Mouse (Mus musculus): ENCODE data around the gene Hrc.

Gene Hrc

GRCm38 (mm10) chr7:45365742-45366651, 30.9 kb downstream of the Hrc start:
- DNase-seq (ENCODE audit: low read depth, low spot score): no peak

- DNase-seq (ENCODE audit: low read depth, low spot score): no peak
Measured at GRCm38 (mm10) chr7:45366652-45367019, 31.5 kb downstream of the Hrc start, which contains the start of gene Ppfia3. TSS of gene Ppfia3 (minus strand) at chr7:45367019.

DNA sequence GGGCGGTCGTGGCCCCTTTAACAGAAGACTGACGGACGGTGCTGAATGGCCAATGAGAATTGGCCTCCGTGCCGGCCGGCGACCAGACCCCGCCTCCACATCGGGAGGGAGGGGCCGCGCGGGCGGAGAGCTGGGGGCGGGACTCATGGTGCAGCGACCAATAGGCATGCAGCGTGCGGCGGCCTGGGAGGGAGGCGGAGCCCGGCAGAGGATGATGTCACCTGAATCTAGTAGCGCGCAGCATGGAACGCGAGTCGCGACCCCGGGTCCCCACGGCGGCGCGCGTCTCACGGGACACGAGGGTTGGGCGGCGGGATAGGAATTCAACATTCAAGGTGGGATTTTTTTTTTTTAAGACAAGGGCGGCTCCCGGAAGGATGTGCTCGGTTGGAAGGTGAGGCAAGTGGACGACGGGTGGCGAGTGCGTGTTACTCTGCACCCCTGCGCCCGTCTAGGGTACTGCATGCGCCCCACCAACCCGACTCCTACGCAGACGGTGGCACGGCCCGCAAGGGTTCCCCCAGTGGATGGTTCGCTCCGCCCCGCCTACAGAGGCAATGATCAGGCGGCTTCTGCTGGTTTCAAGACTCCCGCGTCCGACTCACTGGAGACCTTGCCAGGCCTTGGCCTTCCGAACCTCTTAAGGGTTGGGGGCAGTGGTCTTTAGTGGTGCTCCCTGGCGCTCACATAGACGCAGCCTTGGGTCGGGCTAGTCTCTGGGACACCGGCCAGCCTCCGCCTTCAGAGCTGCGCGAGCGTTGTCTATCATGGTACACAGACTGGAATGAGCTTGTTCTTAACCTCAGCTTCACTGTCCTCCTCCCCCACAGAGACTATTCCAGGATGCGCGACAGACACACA, 32.2 kb downstream of the Hrc start:
- peak; percentile 90 for DNase-seq (ENCODE audit: low read depth, low spot score)

DNA sequence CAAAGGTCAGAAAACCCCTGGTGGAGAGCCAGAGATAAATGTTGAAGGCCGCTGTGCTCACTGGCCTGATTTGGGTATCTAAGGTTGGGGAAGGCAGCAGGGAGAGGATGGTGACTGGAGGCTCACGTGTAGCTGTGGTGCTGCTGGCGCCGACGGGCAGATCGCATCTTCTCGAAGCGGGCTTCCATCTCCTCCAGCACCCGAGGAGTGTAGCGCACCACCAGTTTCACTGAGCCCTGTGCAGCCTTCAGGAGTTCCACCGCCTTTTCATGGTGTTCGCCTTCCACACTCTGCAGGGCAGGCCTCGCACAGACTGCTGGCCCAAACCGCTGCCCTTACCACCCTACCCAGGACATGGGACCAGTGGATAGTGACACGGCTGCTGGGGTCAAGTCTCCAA, 33.1 kb downstream of the Hrc start:
- no peak for DNase-seq (ENCODE audit: low read depth, low spot score)

DNA sequence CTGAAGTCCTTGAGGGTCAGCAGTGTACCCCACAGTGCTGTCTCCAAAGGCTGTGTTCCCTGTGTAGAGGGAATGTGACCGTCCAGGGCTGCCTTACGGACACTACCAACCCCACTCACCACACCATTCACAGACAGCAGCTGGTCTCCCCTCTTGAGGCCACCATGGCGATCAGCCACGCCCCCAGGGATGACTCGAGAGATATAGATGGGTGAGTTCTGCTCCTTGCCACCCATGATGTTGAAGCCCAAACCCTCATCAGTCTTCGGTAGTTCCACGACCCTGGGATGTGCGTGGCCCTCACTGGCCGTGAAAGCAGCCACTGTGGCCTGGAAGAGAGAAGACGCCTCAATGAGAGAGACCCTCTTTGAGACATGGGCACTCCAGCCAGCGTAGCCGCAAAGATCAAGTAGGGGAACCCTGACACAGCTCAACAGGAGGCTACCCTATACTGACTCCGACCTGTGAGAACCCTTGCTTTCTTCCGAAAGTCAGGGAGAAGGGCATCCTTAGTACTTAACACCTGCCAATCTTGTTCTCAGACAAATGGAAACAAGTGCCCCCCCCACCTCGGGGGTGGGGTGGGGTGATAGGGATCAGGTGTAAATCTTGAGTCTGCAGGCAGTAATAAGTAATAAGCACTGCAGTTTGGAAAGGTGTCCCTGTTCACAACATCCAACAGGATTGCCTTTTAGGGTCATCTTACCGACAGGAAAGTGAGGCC, 34.1 kb downstream of the Hrc start:
- no peak for DNase-seq (ENCODE audit: low read depth, low spot score)

DNA sequence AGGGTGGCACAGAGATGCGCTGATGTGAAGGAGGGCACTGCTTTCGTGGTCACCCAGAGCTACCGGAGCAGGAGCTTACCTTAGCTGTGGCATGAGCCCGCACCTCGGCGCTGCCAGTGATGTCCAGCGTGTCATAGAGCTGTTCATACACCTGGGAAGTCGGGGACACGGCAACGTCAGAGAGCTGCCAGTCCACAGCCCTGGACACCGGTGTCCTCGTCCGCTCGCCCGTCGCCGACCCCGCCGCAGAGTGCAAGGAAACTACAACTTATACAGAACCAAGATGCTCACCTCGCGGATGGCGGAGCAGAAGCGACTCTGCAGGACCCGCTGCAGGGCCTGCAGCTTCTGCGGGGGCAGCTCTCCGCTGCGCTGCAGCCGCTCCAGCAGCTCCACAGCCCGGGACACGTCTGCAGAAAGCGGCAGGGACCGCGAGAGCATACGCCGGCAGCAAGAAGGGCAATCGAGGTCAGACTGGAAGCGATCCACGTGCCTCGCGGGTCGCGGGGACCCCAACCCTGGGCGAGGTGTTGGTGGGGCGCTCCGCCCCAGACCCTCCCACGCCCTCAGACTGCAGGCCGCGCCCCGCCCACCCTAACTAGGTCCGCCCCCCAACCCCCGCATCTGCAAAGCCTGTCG, 34.9 kb downstream of the Hrc start:
- no peak for DNase-seq (ENCODE audit: low read depth, low spot score)

DNA sequence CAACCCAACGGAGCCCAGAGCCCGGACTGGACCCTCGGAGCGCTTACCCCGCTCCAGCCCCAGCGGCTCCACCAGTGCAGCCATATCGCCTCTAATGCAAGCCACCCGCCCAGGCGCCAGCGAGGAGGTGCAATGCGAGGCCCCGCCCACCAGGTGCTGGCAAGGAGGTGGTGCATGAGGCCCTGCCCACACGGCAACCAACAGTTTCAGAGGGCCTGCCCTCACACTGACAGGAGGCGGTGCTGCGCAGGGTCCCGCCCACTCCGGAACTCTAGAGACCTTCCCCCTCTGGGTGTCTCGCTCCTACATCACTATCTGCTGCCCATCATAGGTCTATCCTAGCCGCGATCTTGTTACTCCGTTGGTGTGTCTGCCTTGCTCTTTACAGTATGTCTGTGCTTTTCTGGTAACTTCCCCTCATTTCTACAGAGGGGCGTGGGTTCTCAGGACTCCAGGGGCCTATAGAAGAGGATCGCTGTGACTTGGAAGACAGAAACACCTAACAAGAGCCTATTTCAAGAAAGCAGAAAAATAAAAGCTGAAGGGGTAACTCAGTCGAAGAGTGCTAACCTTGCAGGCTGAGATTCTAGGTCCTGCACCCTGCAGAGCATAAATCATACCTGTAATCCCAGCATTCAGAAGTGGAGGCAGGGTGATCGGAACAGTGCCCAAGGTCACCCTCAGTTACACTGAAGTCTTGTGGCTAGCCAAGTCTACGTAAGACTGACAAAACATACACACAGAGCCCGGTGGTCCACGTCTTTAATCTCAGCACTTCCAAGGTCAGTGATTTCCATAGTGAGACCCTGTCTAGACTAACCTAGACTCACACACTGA, 35.6 kb downstream of the Hrc start, which contains the start of gene Lin7b:
Gene Lin7b (minus strand): TSS at position 109 of the 837 bp plus-strand sequence.
- peak; percentile 86 for DNase-seq (ENCODE audit: low read depth, low spot score)

DNA sequence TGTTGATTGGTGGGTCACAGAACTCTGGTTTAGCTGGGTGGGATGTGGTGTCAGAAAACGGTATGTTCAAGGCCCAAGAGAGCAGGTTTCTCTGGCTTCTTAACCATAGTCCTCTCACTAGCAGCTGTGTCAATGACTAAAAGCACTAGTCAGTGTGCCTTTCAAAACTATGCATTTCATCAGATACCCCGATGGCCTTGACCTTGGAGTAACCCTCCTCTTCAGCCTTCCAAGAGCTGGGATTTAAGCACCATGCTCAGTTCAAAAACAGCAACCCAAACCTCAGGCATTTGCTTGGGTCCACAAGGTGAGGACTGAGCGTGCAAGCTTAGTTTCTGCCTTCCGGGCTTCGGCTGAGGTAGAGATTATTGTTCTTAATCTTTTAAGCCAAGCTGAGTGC, 37.3 kb downstream of the Hrc start:
- no peak for DNase-seq (ENCODE audit: low read depth, low spot score)

DNA sequence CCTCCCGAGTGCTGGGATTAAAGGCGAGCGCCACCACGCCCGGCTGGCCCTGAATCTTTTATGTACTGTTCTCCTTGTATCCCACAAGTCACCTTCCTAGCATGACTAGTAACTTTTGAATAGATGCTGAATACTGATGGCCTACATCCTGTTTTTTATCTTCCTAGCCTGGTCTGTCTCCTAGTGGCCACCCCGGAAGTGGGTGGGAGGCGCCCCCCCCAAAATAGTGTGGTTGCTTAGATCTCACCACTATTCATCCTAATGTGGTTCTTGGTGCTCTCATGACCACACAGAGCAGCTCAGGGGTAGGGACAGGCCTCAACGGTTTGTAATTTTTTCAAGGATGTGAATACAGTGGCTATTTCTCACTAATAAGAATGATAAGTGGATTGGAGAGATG, 39.5 kb downstream of the Hrc start:
- no peak for DNase-seq (ENCODE audit: low read depth, low spot score)

- DNase-seq (ENCODE audit: low read depth, low spot score): no peak
Measured at GRCm38 (mm10) chr7:45376057-45376456, 41.0 kb downstream of the Hrc start.

- no peak for DNase-seq (ENCODE audit: low read depth, low spot score)
Measured at GRCm38 (mm10) chr7:45386077-45386476, 51.0 kb downstream of the Hrc start.
